Mouse (Mus musculus): ENCODE measurements around the gene Erc2. TPM values are rescaled to one million over a fixed set of nuclear protein-coding genes. Genes with fewer than 3 reads are reported as not detected.

Gene Erc2
- polyA plus RNA-seq, 1 experiment from 2014 or later, result 2.5 TPM

DNA sequence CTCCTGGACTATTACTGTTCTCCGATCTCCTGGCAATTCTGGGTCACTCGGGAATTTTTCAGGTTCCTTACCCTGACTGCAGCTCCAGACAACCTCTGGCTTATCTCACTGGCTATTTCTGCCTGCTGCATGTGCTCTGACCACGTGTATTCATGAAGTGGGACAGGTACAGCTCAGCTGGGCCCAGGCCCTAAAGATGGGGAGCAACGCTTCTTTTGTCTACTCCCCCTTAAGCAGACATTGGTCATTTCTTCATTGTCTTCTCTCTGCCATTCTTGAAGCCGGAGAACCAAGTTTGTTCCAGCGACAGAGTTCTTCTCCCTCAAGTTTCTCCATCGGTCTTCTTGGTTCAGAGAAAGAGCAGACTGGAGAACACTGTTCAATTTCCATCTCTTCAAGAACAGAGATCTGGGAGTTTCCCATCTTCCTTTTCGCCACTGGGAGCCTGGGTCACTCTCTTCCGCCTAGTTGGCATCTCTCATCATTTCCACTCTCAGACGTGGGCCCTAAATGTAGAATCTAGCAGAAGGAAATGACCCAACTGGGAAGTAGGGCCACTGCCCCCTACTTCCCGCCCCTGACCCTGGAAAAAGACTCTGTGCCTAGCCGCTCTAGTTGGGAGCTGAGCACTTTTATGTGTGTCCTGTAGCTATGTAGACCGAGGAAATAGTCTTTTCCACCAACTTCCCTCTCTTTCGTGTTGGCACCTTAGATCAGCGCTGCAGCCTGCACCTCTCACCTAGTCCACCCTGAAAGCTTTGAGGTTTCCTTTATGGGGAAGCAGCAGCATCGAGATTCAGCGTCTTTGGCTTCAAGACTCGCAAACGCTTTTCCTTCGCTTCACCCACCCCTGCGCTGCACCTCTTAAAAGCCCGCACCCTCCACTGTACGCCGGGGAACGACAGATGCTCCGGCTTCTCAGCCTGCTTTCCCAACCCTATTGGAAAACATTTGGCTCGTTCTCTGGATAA, 886.3 kb downstream of the Erc2 start:
- no peaks in the 10 kb centered on the region for H3K27me3 ChIP-seq
- CTCF ChIA-PET, result interaction anchor here (1.2 to 1.6 kb wide), 4 partner anchors 13 to 700 kb away, joined by 3 to 9 read pairs (median 3); no protein-coding TSS in a partner anchor
- no peak for ATAC-seq
- in situ Hi-C loops (cut with MboI; ENCODE audit: low pct_unique_long_range_greater_than_20kb), result loop anchor here (5.0 to 10.0 kb wide), 5 partner anchors 224 to 701 kb away; no protein-coding TSS in a partner anchor
- DNase-seq (ENCODE audit: low read depth, low spot score), result no peak
- TF ChIP-seq CTCF (IDR thresholded peaks at IDR 0.05), result no peak
- POLR2A ChIA-PET, result no interaction called here

DNA sequence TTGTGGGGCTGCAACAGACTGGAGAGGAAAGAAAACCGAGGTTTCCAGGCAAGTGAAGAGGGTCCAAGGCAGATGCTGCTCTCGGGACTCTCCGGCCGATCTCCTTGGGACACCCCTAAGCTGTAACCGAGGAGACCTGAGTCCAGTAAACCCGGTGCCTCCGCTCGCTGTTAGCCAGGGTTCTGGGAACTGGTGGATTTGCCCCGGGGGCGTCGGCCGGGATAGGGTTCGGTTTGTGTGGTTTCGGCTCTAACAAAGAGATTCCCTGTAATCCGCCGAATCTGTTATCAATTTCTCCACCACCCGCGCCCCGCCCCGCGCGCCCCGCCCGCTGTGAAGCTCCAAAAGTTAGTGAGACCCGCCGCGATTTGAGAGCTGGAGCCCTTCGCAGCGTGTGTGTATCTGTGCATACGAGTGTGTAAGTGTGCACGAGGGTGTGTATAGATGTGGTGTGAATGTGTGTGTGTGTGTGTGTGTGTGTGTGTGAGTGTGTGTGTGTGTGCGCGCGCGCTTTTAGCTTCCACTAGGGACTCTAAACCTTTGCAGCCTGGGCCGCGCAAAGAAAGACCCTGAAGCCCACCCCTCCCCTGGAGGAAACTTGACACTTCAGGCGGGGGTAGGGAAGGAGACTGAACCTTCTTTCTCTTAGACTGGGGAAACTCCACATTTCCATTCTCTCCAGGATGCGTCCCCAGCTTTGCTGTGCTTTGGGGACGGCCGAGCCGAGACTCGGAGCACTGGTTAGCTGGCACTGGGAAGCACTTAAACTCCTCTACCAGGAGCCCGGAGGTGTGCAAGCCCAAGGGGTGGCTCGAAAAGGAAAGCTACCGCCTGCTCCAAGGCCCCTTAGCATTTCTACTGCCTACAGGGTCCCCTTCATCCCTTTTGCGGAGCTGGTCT, 887.5 kb downstream of the Erc2 start:
- in situ Hi-C loops (cut with MboI; ENCODE audit: low pct_unique_long_range_greater_than_20kb), result loop anchor here (5.0 to 10.0 kb wide), 5 partner anchors 225 to 702 kb away; no protein-coding TSS in a partner anchor
- no peak for TF ChIP-seq CTCF (IDR thresholded peaks at IDR 0.05)
- DNase-seq (ENCODE audit: low read depth, low spot score) (no peak), ATAC-seq (no peak)
- ChIA-PET POLR2A (interaction anchor here (0.6 kb wide), 1 partner anchor 169 kb away, joined by 3 read pairs; no protein-coding TSS in a partner anchor), CTCF (no interaction called here)
- H3K27me3 ChIP-seq, result no peaks in the 10 kb centered on the region

DNA sequence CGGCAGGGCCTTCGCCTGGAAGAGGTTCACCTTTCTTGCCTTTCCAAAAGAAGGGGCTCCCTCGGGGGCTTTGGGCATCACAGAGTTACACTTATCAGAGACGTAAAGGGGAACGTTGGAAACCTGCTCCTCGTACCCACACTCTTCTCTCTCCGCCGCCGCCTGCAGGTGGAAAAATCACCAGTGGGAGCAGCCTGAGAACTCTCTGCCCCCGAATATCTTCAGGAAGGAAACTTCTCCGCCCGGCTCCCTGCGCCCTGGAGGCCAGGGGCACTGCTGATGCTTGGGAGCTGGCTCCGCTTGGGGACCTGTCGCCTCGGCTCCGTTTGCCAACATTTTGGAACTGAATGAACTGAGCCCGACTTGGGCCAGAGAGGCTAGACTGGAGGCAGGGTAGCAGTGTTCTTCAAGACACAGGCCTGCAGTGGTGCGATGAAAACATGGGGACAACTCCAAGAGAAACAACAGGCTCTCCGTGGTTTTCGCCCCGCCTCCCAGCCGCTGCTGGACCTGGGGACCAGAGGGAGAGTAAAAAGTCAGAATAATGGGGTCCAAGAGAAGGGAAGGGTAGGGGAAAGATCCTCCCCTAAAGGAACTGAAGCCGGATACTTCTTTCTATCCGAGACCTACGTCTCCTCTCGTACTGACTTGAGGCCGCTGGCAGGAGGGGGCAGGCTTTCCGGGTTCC, 888.3 kb downstream of the Erc2 start:
- H3K27me3 ChIP-seq, result no peaks in the 10 kb centered on the region
- ChIA-PET CTCF (no interaction called here), POLR2A (no interaction called here)
- ATAC-seq, result no peak
- in situ Hi-C loops (cut with MboI; ENCODE audit: low pct_unique_long_range_greater_than_20kb), result no loop called here
- no peak for TF ChIP-seq CTCF (IDR thresholded peaks at IDR 0.05)
- DNase-seq (ENCODE audit: low read depth, low spot score), result no peak

DNA sequence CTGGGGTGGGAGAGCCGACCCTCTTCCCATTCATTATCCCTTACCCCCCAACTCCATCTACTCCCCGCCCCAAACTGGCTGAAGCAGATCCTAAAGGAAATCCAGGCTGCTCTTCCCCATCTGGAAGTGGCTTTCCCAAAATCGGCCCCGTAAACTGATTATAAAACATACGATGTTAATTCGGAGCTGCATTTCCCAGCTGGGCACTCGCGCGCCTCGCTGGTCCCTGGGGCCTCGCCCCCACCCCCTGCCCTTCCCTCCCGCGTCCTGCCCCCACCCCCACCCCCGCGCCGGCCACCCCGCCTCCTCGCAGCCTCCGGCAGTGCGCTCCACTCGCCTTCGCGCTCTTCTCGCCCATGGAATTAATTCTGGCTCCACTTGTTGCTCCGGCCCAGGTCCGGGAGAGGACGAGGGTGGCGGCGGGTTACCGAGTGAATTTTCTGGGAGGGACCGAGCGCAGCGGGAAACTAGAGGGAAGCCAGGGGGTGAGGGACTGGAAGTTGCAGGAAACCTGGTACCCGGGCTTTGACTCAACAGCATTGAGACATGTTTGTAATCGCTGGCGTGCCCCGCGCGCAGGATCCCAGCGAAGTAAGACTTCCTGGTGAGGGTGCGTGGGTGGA, 888.9 kb downstream of the Erc2 start:
- no peak for TF ChIP-seq CTCF (IDR thresholded peaks at IDR 0.05)
- ATAC-seq (no peak), DNase-seq (ENCODE audit: low read depth, low spot score) (no peak)
- ChIA-PET POLR2A (no interaction called here), CTCF (no interaction called here)
- H3K27me3 ChIP-seq, result no peaks in the 10 kb centered on the region
- in situ Hi-C loops (cut with MboI; ENCODE audit: low pct_unique_long_range_greater_than_20kb), result no loop called here

DNA sequence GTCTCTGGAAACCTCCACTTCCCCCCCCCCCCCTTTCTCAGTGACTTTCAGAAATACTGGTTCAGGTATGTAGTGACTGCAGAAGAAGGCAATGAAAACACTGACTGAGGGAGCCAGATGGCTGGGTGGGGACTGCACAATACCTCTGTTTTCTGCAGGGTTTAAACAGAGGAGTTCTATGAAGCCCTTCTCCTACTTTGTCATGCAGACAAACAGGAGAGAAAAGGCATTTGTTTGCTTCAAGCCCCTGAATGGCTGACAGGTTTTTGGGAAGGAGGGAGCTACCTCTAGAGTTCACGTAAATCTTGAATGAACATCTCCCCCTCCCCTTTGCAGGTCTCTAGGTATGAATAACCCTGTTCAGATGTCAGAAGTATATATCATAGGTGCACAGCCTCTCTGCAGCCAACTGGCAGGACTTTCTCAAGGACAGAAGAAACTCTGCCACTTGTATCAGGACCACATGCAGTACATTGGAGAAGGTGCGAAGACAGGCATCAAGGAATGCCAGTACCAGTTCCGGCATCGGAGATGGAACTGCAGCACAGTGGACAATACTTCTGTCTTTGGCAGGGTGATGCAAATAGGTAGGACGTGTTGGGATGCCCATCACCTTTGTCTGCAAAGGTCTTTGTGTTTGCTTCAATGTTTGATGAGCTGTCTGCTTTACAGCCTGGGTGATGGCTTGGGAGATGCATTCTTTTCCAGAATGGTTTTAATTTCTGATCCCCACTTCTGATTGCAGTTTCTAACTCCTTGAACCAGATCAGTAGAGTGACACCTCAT, 890.8 kb downstream of the Erc2 start:
- ATAC-seq (no peak), DNase-seq (ENCODE audit: low read depth, low spot score) (no peak)
- H3K27me3 ChIP-seq, result no peaks in the 10 kb centered on the region
- CTCF ChIA-PET, result no interaction called here
- in situ Hi-C loops (cut with MboI; ENCODE audit: low pct_unique_long_range_greater_than_20kb), result no loop called here
- POLR2A ChIA-PET, result interaction anchor here (0.7 kb wide), 1 partner anchor 489 kb away, joined by 6 read pairs; no protein-coding TSS in a partner anchor
- TF ChIP-seq CTCF (IDR thresholded peaks at IDR 0.05), result no peak

DNA sequence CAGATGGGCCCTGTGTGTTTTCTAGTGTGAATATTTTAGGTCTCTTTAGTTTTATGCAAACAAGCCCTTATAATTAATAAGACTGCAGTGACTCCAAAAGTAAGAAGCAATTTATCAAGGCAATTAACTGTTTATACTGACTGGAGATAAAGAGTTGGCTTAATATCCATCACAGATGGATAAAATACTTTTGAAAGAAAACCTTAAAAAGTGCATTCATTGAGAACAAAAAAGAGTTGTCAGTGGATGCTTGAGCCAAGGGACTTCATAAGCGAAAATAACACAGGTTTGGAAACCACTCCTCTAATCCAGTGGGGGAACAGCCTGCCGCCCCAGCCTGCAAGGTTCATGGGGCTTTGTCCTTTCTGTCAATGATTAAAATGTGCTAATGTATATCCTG, 891.9 kb downstream of the Erc2 start:
- ChIA-PET POLR2A (no interaction called here), CTCF (no interaction called here)
- H3K27me3 ChIP-seq, result no peaks in the 10 kb centered on the region
- in situ Hi-C loops (cut with MboI; ENCODE audit: low pct_unique_long_range_greater_than_20kb), result no loop called here
- DNase-seq (ENCODE audit: low read depth, low spot score) (no peak), ATAC-seq (no peak)
- no peak for TF ChIP-seq CTCF (IDR thresholded peaks at IDR 0.05)

DNA sequence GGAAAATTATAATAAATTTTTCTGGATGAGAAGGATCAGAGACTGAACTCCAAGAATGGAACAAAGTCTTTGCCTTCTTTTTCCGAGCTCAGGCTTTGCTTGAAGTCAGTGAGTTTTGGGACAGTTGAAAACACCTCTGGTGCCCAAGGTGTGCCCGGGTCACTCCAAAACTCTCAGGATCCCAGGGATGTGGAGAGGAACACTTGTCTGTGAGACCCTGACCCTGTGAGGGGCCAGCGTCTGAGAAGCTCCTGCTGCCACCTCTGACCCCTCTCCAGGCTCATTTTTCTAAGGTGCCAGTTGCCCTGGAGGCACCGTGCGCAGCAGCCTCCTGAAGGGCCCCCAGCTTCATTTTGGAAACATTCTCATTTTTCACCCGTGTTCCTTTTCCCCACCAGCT, 893.1 kb downstream of the Erc2 start:
- TF ChIP-seq CTCF (IDR thresholded peaks at IDR 0.05), result no peak
- no peaks in the 10 kb centered on the region for H3K27me3 ChIP-seq
- no peak for ATAC-seq
- in situ Hi-C loops (cut with MboI; ENCODE audit: low pct_unique_long_range_greater_than_20kb), result no loop called here
- CTCF ChIA-PET, result interaction anchor here (1.2 kb wide), 1 partner anchor 9 kb away, joined by 3 read pairs; no protein-coding TSS in a partner anchor
- no peak for DNase-seq (ENCODE audit: low read depth, low spot score)
- POLR2A ChIA-PET, result interaction anchor here (0.5 kb wide), 1 partner anchor 30 kb away, joined by 3 read pairs; no protein-coding TSS in a partner anchor

DNA sequence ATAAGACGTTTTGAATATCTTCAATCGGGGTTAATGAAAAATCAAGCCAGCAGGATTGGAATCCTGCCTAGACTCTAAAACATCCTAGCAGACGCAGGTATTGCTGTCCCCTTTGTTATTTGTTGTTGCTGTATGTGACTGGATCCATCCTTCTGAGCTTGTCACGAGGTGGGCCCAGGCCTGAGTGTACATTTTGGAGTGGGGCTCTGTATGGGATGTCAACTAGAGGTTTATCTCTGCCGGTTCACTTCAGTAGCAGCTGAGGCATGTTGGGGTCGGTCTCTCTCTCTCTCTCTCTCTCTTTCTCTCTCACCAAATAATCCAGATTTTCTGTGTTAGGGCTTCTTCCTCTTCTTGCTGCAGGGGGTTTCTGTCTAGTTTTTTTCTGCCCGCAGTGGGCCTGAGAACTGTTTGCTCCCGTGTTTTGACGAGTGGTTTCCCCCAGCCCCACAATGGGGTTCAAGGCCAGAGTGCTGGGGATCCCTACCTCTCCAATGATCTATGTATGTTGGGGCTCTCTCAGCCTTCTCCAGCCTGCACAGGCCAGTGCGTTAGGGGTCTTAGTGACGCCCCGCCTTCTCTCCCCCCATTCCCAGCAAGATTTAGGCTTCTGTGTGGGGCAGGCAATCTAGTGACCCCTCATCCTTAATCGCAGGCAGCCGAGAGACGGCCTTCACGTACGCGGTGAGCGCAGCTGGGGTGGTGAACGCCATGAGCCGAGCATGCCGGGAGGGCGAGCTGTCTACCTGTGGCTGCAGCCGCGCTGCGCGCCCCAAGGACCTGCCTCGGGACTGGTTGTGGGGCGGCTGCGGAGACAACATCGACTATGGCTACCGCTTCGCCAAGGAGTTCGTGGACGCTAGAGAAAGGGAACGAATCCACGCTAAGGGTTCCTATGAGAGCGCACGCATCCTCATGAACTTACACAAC, 895.7 kb downstream of the Erc2 start:
- ATAC-seq, result no peak
- POLR2A ChIA-PET, result no interaction called here
- TF ChIP-seq CTCF (IDR thresholded peaks at IDR 0.05), result no peak
- CTCF ChIA-PET, result no interaction called here
- in situ Hi-C loops (cut with MboI; ENCODE audit: low pct_unique_long_range_greater_than_20kb), result no loop called here
- DNase-seq (ENCODE audit: low read depth, low spot score), result no peak
- H3K27me3 ChIP-seq, result no peaks in the 10 kb centered on the region
